Mouse (Mus musculus): ENCODE results near the gene Ckap2l.

Ckap2l gene

GRCm38 (mm10) chr2:129296671-129297588, at the start of gene Ckap2l:
Gene Ckap2l (minus strand): TSS chr2:129297212.
- DNase-seq, result peak; percentile 95 to 97

GRCm38 (mm10) chr2:129338138-129338621, 41.2 kb upstream of the Ckap2l start:
- no peak for DNase-seq

GRCm38 (mm10) chr2:129333471-129333870, 36.5 kb upstream of the Ckap2l start:
- no peak for DNase-seq

- no peak for DNase-seq
Measured at GRCm38 (mm10) chr2:129330540-129330939, 33.5 kb upstream of the Ckap2l start.

- DNase-seq, result no peak
Measured at GRCm38 (mm10) chr2:129330024-129330423, 33.0 kb upstream of the Ckap2l start.

- no peak for DNase-seq
Measured at GRCm38 (mm10) chr2:129328238-129328637, 31.2 kb upstream of the Ckap2l start.

- no peak for DNase-seq
Measured at GRCm38 (mm10) chr2:129324216-129324615, 27.2 kb upstream of the Ckap2l start.

- no peak for DNase-seq
Measured at GRCm38 (mm10) chr2:129322117-129322635, 25.2 kb upstream of the Ckap2l start.

- DNase-seq, result no peak
Measured at GRCm38 (mm10) chr2:129320033-129320605, 23.1 kb upstream of the Ckap2l start.

- no peak for DNase-seq
Measured at GRCm38 (mm10) chr2:129315831-129316230, 18.8 kb upstream of the Ckap2l start.

GRCm38 (mm10) chr2:129314880-129315279, 17.9 kb upstream of the Ckap2l start:
- DNase-seq, result no peak

GRCm38 (mm10) chr2:129313934-129314333, 16.9 kb upstream of the Ckap2l start:
- no peak for DNase-seq

GRCm38 (mm10) chr2:129309836-129310235, 12.8 kb upstream of the Ckap2l start, which contains the start of gene Il1a:
Gene Il1a (minus strand): TSS chr2:129309972.
- DNase-seq, result no peak

GRCm38 (mm10) chr2:129306020-129306419, 9.0 kb upstream of the Ckap2l start:
- DNase-seq, result no peak

- DNase-seq, result peak in 1 of 2 experiments; percentile 31
Measured at GRCm38 (mm10) chr2:129297589-129297982, 574 bp upstream of the Ckap2l start.

GRCm38 (mm10) chr2:129296086-129296485, 926 bp downstream of the Ckap2l start:
- DNase-seq, result no peak

- DNase-seq, result no peak
Measured at GRCm38 (mm10) chr2:129295075-129295474, 1.9 kb downstream of the Ckap2l start.

GRCm38 (mm10) chr2:129273823-129274222, 23.2 kb downstream of the Ckap2l start:
- DNase-seq, result no peak

GRCm38 (mm10) chr2:129270621-129271020, 26.4 kb downstream of the Ckap2l start:
- no peak for DNase-seq

- no peak for DNase-seq
Measured at GRCm38 (mm10) chr2:129269986-129270385, 27.0 kb downstream of the Ckap2l start.

- no peak for DNase-seq
Measured at GRCm38 (mm10) chr2:129269161-129269643, 27.8 kb downstream of the Ckap2l start.

- DNase-seq, result no peak
Measured at GRCm38 (mm10) chr2:129267738-129268137, 29.3 kb downstream of the Ckap2l start.

- no peak for DNase-seq
Measured at GRCm38 (mm10) chr2:129265316-129265715, 31.7 kb downstream of the Ckap2l start.
